Mouse (Mus musculus) G1E (cell line): ENCODE measurements at regions not wholly inside any gene's neighbourhood (a gene's known extent, or its start where the extent isn't known, plus 50 kb on each side); places are given as distances from the start of the nearest gene placed in this dataset.

ENCODE experiments used
- ATAC-seq: 2 replicates; pipeline ENCODE4 v1.8.0; 2016; ENCODE audit warnings: mild to moderate bottlenecking; ENCODE audit not compliant: insufficient number of reproducible peaks, poor library complexity, low FRiP score, severe bottlenecking; ENCODE audit errors: extremely low read depth
- DNase-seq: peaks from one replicate; pipeline ENCODE4 v3.0.0; 2012; ENCODE audit warnings: low spot score
- H3K27me3 ChIP-seq: 2 replicates; pipeline ENCODE4 v1.6.1; 2012; ENCODE audit warnings: mild to moderate bottlenecking, low read length, inconsistent platforms; ENCODE audit not compliant: insufficient read depth
- H3K36me3 ChIP-seq: replicated peaks from 2 replicates; pipeline ENCODE3; 2012; ENCODE audit warnings: mild to moderate bottlenecking, inconsistent platforms
- H3K4me1 ChIP-seq: 2 replicates; pipeline ENCODE4 v1.6.1; 2012; ENCODE audit warnings: low read depth, low read length, inconsistent platforms, mixed read lengths; ENCODE audit not compliant: insufficient read depth
- H3K4me3 ChIP-seq: 2 replicates; pipeline ENCODE4 v1.5.1; 2012; ENCODE audit warnings: low read depth, mild to moderate bottlenecking, inconsistent platforms, low read length, moderate library complexity, mixed read lengths
- H3K9me3 ChIP-seq: replicated peaks from 2 replicates; pipeline ENCODE4 v1.6.1; 2012; ENCODE audit warnings: inconsistent platforms
- CTCF ChIP-seq: IDR thresholded peaks from 2 replicates; pipeline ENCODE4 v1.5.1; 2012; ENCODE audit warnings: low read depth, low read length, inconsistent platforms, mixed read lengths
- GATA1 ChIP-seq: IDR thresholded peaks from 2 replicates; pipeline ENCODE4 v1.6.1; 2012; ENCODE audit warnings: borderline replicate concordance, low read length, inconsistent platforms, mixed read lengths
- GATA2 ChIP-seq: IDR thresholded peaks from 2 replicates; pipeline ENCODE4 v1.6.1; 2012; ENCODE audit warnings: low read depth, low read length, inconsistent platforms, borderline replicate concordance
- POLR2AphosphoS5 ChIP-seq: IDR thresholded peaks from 2 replicates; pipeline ENCODE4 v1.6.1; 2012; ENCODE audit warnings: low read depth, low read length, inconsistent platforms; ENCODE audit not compliant: insufficient replicate concordance
- TAL1 ChIP-seq: conservative IDR thresholded peaks from 2 replicates; pipeline ENCODE4 v1.6.1; 2012; ENCODE audit warnings: low read depth, low read length, inconsistent platforms, mixed read lengths

GRCm38 (mm10) chr1:190286481-190287145 lies 116.1 kb upstream of the Prox1 start:
- TF ChIP-seq POLR2AphosphoS5 (no peak), GATA2 (no peak), CTCF (no peak), TAL1 (no peak), GATA1 (no peak)
- Histone ChIP-seq H3K9me3 (peaks cover 84% of the 10 kb centered on the region), H3K4me3 (no peak overlapping the region), H3K27me3 (no peaks in the 10 kb centered on the region), H3K36me3 (no peaks in the 10 kb centered on the region), H3K4me1 (no peaks in the 10 kb centered on the region)
- DNase-seq (no peak), ATAC-seq (no peak)

GRCm38 (mm10) chr1:190285636-190286035 lies 115.1 kb upstream of the Prox1 start:
- H3K4me1 ChIP-seq, result no peaks in the 10 kb centered on the region
- no peaks in the 10 kb centered on the region for H3K27me3 ChIP-seq
- H3K4me3 ChIP-seq, result no peak overlapping the region
- TF ChIP-seq GATA2 (no peak), TAL1 (no peak)
- no peaks in the 10 kb centered on the region for H3K36me3 ChIP-seq
- DNase-seq (no peak), ATAC-seq (no peak)
- H3K9me3 ChIP-seq, result peaks cover 81% of the 10 kb centered on the region

GRCm38 (mm10) chr1:190285049-190285448 lies 114.5 kb upstream of the Prox1 start:
- peaks cover 81% of the 10 kb centered on the region for H3K9me3 ChIP-seq
- ATAC-seq (no peak), DNase-seq (no peak)
- TF ChIP-seq POLR2AphosphoS5 (no peak), GATA2 (no peak), GATA1 (no peak), CTCF (no peak), TAL1 (no peak)
- H3K4me3 ChIP-seq, result no peak overlapping the region
- no peaks in the 10 kb centered on the region for H3K4me1 ChIP-seq
- H3K27me3 ChIP-seq, result no peaks in the 10 kb centered on the region
- H3K36me3 ChIP-seq, result no peaks in the 10 kb centered on the region

- H3K27me3 ChIP-seq, result no peaks in the 10 kb centered on the region
- TF ChIP-seq CTCF (no peak), TAL1 (no peak), GATA2 (no peak), GATA1 (no peak)
- DNase-seq, result no peak
- no peaks in the 10 kb centered on the region for H3K36me3 ChIP-seq
- H3K9me3 ChIP-seq, result peaks cover 81% of the 10 kb centered on the region
- ATAC-seq, result no peak
- H3K4me1 ChIP-seq, result no peaks in the 10 kb centered on the region
- H3K4me3 ChIP-seq, result no peak overlapping the region
Observed at GRCm38 (mm10) chr1:190284138-190284537, 113.6 kb upstream of the Prox1 start.

DNA sequence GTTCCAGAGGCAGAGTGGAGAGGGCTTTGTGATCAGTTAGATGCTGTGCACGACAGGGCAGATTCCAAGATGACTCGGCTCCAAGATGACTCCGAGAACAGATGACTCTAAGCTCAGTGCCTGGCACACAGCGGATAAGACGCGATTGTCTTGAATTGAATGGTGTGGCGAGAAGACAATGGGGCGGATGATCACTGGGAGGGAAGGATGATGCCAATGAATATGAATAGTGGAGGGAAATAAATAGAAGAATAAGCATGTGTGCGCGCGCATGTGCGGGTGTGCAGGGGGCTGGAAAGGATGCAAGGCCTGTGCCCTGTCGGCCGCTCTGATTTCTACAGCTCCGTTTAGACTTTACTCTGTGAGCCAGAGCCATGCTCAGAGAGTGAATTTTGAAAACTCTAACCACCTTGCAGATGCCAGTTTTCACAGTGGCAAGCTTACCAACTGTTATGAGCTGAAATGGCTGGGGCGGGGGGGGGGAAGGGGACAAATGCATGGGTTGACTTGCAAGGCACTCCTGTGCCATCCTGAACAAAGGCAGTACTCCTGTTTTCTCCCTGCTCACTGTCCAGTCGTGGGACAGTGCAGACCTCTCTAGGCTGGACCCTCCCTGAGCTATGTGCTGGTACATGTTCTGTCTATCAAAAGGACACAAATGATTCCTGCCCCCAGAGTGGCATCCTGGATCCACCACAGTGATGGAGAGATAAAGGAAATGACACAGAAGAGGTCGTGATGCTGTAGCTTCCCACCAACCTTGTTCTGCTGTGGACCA lies 109.8 kb upstream of the Prox1 start:
- no peaks in the 10 kb centered on the region for H3K36me3 ChIP-seq
- H3K4me1 ChIP-seq, result no peaks in the 10 kb centered on the region
- peaks cover 87% of the 10 kb centered on the region for H3K9me3 ChIP-seq
- H3K27me3 ChIP-seq, result no peaks in the 10 kb centered on the region
- TF ChIP-seq TAL1, result no peak
- no peak for TF ChIP-seq GATA1
- no peak for TF ChIP-seq GATA2
- no peak for TF ChIP-seq POLR2AphosphoS5
- no peak for TF ChIP-seq CTCF
- ATAC-seq (no peak), DNase-seq (no peak)
- H3K4me3 ChIP-seq, result no peak overlapping the region

DNA sequence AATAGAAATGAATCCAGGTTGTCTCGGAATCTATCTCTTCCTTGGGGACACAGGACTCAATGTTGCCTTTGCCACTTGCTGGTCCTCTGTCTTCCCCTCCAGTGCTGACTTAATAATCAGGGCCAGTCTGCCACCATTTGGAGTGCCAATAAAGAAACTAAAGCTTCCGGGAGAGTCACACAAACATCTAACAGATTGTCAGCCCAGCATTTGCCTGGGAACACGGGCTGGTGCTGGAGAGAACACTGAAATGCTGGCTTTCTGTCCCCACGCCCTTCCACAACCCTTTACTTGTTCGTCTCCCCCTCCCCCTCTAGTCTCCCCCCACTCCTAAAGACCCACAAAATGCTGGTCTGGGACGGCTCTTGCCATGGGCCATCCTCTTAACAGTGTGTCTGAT lies 104.4 kb upstream of the Prox1 start:
- TF ChIP-seq GATA2 (no peak), TAL1 (no peak)
- no peaks in the 10 kb centered on the region for H3K4me1 ChIP-seq
- no peak overlapping the region for H3K4me3 ChIP-seq
- H3K9me3 ChIP-seq, result peaks cover 86% of the 10 kb centered on the region
- DNase-seq (no peak), ATAC-seq (no peak)
- no peaks in the 10 kb centered on the region for H3K27me3 ChIP-seq
- H3K36me3 ChIP-seq, result no peaks in the 10 kb centered on the region

- Histone ChIP-seq H3K36me3 (no peaks in the 10 kb centered on the region), H3K27me3 (no peaks in the 10 kb centered on the region), H3K9me3 (peaks cover 82% of the 10 kb centered on the region), H3K4me1 (no peaks in the 10 kb centered on the region), H3K4me3 (no peak overlapping the region)
- TF ChIP-seq GATA1 (no peak), GATA2 (no peak), TAL1 (no peak), CTCF (no peak), POLR2AphosphoS5 (no peak)
- no peak for DNase-seq
- no peak for ATAC-seq
Observed at GRCm38 (mm10) chr1:190270784-190271385, 100.4 kb upstream of the Prox1 start.
